Mouse (Mus musculus): ENCODE measurements at regions not wholly inside any gene's neighbourhood (a gene's known extent, or its start where the extent isn't known, plus 50 kb on each side); places are given as distances from the start of the nearest gene placed in this dataset.

GRCm38 (mm10) chr17:14493751-14494320 lies 200.2 kb downstream of the Thbs2 start:
- Histone ChIP-seq H3K4me1 (ENCODE audit: control insufficient read depth, insufficient read depth, low read length) (no peaks in the 10 kb centered on the region), H3K36me3 (ENCODE audit: control insufficient read depth, insufficient read depth, low read length) (no peaks in the 10 kb centered on the region), H3K27ac (ENCODE audit: control insufficient read depth, insufficient read depth, low read depth, low read length) (no peak overlapping the region), H3K4me3 (ENCODE audit: control insufficient read depth, low read depth, low read length) (no peak overlapping the region), H3K27me3 (ENCODE audit: control insufficient read depth, insufficient read depth, low read length) (no peaks in the 10 kb centered on the region)
- no peak for TF ChIP-seq CTCF (IDR thresholded peaks at IDR 0.05; ENCODE audit: control insufficient read depth, insufficient read depth, insufficient replicate concordance, low read depth, low read length)
- TF ChIP-seq POLR2A (IDR thresholded peaks at IDR 0.05; ENCODE audit: control insufficient read depth, low read depth, low read length), result no peak

DNA sequence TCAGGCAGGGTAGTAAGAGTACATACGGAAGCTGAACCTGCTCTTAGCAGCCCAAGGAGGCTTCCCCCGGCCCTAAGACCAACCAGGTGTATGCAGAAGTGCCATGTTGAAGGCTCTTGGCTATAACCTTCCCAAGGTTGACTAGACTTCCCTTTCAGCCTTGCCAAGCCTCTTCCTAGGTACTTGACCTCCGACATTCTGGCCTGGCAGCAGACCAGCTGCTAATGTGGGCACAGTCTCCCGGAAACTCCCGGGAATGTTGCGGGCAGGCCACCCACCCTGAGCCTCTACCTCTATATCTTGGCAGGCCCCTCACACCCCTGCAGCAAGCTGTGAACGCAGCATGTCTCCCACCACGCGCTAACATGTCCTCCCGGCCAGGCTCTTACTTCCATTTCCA lies 201.1 kb downstream of the Thbs2 start:
- Histone ChIP-seq H3K4me1 (ENCODE audit: control insufficient read depth, insufficient read depth, low read length) (no peaks in the 10 kb centered on the region), H3K4me3 (ENCODE audit: control insufficient read depth, low read depth, low read length) (no peak overlapping the region), H3K27me3 (ENCODE audit: control insufficient read depth, insufficient read depth, low read length) (no peaks in the 10 kb centered on the region), H3K36me3 (ENCODE audit: control insufficient read depth, insufficient read depth, low read length) (no peaks in the 10 kb centered on the region), H3K27ac (ENCODE audit: control insufficient read depth, insufficient read depth, low read depth, low read length) (no peak overlapping the region)
- no peak for TF ChIP-seq POLR2A (IDR thresholded peaks at IDR 0.05; ENCODE audit: control insufficient read depth, low read depth, low read length)
- TF ChIP-seq CTCF (IDR thresholded peaks at IDR 0.05; ENCODE audit: control insufficient read depth, insufficient read depth, insufficient replicate concordance, low read depth, low read length), result no peak

GRCm38 (mm10) chr17:14481746-14482145 lies 202.4 kb downstream of the Smoc2 start:
- TF ChIP-seq POLR2A (IDR thresholded peaks at IDR 0.05; ENCODE audit: control insufficient read depth, low read depth, low read length), result no peak
- TF ChIP-seq CTCF (IDR thresholded peaks at IDR 0.05; ENCODE audit: control insufficient read depth, insufficient read depth, insufficient replicate concordance, low read depth, low read length), result no peak
- no peak overlapping the region for H3K27ac ChIP-seq (ENCODE audit: control insufficient read depth, insufficient read depth, low read depth, low read length)
- H3K36me3 ChIP-seq (ENCODE audit: control insufficient read depth, insufficient read depth, low read length), result no peaks in the 10 kb centered on the region
- no peaks in the 10 kb centered on the region for H3K27me3 ChIP-seq (ENCODE audit: control insufficient read depth, insufficient read depth, low read length)
- H3K4me1 ChIP-seq (ENCODE audit: control insufficient read depth, insufficient read depth, low read length), result no peaks in the 10 kb centered on the region; the same call in 1 of the 2 replicates
- no peak overlapping the region for H3K4me3 ChIP-seq (ENCODE audit: control insufficient read depth, low read depth, low read length)

DNA sequence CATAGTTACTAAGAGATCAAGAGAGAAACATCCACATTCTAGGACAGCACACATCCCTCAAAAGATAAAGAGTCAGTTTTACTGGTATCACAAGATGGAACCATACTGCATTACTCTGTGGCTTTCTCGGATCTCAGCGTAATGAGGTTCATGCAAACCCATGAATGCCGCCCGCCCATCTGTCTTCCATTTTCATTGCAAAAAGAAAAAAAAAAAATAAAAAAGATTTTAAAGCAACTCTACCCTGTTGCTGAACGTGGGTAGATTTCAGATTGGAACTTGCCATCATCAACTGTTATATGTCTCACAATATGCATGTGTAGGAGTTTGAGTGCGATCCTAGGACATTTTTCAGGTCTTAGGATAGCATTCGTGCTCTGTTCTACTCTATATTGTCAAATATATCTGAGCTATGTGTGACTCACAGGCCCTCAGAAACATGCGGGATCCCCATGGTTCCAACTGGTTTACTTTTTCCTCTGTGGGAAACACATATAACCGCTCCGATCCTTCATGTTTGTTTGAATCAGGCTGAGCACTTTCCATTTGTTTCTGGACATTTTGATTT lies 199.7 kb downstream of the Smoc2 start:
- Histone ChIP-seq H3K36me3 (ENCODE audit: control insufficient read depth, insufficient read depth, low read length) (no peaks in the 10 kb centered on the region), H3K27me3 (ENCODE audit: control insufficient read depth, insufficient read depth, low read length) (no peaks in the 10 kb centered on the region), H3K27ac (ENCODE audit: control insufficient read depth, insufficient read depth, low read depth, low read length) (no peak overlapping the region), H3K4me3 (ENCODE audit: control insufficient read depth, low read depth, low read length) (no peak overlapping the region), H3K4me1 (ENCODE audit: control insufficient read depth, insufficient read depth, low read length) (no peaks in the 10 kb centered on the region; the same call in 1 of the 2 replicates)
- no peak for TF ChIP-seq POLR2A (IDR thresholded peaks at IDR 0.05; ENCODE audit: control insufficient read depth, low read depth, low read length)
- TF ChIP-seq CTCF (IDR thresholded peaks at IDR 0.05; ENCODE audit: control insufficient read depth, insufficient read depth, insufficient replicate concordance, low read depth, low read length), result no peak

DNA sequence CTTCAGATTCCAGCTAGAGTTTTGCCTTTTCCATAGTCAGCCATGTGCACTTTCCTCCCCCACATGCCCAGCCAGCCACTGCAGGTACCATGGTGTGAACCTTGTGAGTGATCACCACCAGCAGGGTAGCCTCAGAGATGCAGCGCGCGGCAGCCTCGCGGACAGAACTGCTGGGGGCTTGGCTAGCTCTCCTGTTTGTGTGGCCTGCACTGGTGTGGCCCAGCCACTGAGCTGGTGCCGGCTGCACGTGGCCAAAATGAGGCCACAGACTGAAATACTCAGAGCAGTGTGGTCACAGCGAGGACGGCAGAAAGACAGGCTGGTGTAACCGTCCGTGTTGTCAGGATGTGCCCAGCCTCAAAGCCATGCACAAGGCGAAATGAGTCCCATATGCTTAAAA lies 197.4 kb downstream of the Smoc2 start:
- no peaks in the 10 kb centered on the region; the same call in 1 of the 2 replicates for H3K4me1 ChIP-seq (ENCODE audit: control insufficient read depth, insufficient read depth, low read length)
- no peak overlapping the region for H3K4me3 ChIP-seq (ENCODE audit: control insufficient read depth, low read depth, low read length)
- no peaks in the 10 kb centered on the region for H3K27me3 ChIP-seq (ENCODE audit: control insufficient read depth, insufficient read depth, low read length)
- H3K36me3 ChIP-seq (ENCODE audit: control insufficient read depth, insufficient read depth, low read length), result no peaks in the 10 kb centered on the region
- no peak for TF ChIP-seq CTCF (IDR thresholded peaks at IDR 0.05; ENCODE audit: control insufficient read depth, insufficient read depth, insufficient replicate concordance, low read depth, low read length)
- TF ChIP-seq POLR2A (IDR thresholded peaks at IDR 0.05; ENCODE audit: control insufficient read depth, low read depth, low read length), result no peak
- H3K27ac ChIP-seq (ENCODE audit: control insufficient read depth, insufficient read depth, low read depth, low read length), result no peak overlapping the region

GRCm38 (mm10) chr17:14475778-14476647 lies 196.7 kb downstream of the Smoc2 start:
- Histone ChIP-seq H3K27ac (ENCODE audit: control insufficient read depth, insufficient read depth, low read depth, low read length) (no peak overlapping the region), H3K27me3 (ENCODE audit: control insufficient read depth, insufficient read depth, low read length) (no peaks in the 10 kb centered on the region), H3K4me3 (ENCODE audit: control insufficient read depth, low read depth, low read length) (no peak overlapping the region), H3K36me3 (ENCODE audit: control insufficient read depth, insufficient read depth, low read length) (no peaks in the 10 kb centered on the region), H3K4me1 (ENCODE audit: control insufficient read depth, insufficient read depth, low read length) (no peaks in the 10 kb centered on the region; the same call in 1 of the 2 replicates)
- TF ChIP-seq POLR2A (IDR thresholded peaks at IDR 0.05; ENCODE audit: control insufficient read depth, low read depth, low read length) (no peak), CTCF (IDR thresholded peaks at IDR 0.05; ENCODE audit: control insufficient read depth, insufficient read depth, insufficient replicate concordance, low read depth, low read length) (no peak)

DNA sequence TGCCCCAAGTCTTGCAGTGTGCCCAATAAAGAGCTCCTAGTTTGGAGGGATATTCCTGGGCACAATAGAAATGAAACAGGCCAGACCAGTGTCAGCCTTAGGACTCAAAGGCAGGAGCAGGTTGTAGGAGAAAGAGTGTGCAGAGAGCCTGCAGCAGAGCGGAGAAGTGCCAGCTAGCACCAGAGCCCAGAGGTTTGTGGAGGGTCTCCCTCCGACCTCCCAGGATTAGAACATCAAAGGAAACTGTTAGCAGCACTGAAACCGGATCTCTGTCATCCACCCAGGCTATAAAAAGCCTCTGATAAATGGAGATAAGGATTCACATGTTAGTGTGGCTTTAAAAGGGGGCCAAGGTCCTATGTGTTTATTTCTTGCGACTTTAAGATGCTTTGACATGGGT lies 196.0 kb downstream of the Smoc2 start:
- Histone ChIP-seq H3K4me1 (ENCODE audit: control insufficient read depth, insufficient read depth, low read length) (no peaks in the 10 kb centered on the region; the same call in 1 of the 2 replicates), H3K27me3 (ENCODE audit: control insufficient read depth, insufficient read depth, low read length) (no peaks in the 10 kb centered on the region), H3K27ac (ENCODE audit: control insufficient read depth, insufficient read depth, low read depth, low read length) (no peak overlapping the region), H3K4me3 (ENCODE audit: control insufficient read depth, low read depth, low read length) (no peak overlapping the region), H3K36me3 (ENCODE audit: control insufficient read depth, insufficient read depth, low read length) (no peaks in the 10 kb centered on the region)
- no peak for TF ChIP-seq POLR2A (IDR thresholded peaks at IDR 0.05; ENCODE audit: control insufficient read depth, low read depth, low read length)
- no peak for TF ChIP-seq CTCF (IDR thresholded peaks at IDR 0.05; ENCODE audit: control insufficient read depth, insufficient read depth, insufficient replicate concordance, low read depth, low read length)
